Mouse (Mus musculus): ENCODE measurements around the gene Prmt3. TPM values are rescaled to one million over a fixed set of nuclear protein-coding genes. Genes with fewer than 3 reads are reported as not detected.

Gene Prmt3
- polyA plus RNA-seq, 1 experiment from 2014 or later: 49.2 TPM

DNA sequence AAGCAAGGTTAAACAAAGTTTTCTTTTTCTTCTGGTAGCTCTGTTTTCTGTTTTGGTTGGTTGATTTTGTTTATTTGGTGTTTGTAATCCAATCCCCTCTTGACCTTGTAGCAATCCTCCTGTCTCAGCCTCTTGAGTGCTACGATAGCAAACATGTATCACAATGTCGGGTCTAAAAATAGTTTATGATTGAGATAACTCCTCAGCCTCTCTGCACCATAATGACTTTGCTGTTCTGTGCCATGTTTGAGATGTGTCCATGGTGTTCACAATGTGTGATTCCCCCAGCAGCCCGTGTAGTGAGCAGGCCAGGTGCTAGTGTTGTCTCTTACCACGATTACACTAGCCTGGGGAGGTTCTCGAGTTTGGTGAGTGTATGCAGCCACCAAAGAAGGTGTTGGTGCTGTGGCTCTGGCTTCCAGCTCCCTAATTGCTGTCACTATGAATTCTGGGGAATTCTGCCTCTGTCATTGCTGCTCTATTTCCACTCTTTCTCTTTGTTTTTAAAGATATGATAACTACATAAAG is 26.6 kb downstream of the Prmt3 start:
- WGBS: 79% methylated on average over 5 of the region's 5 CpGs

DNA sequence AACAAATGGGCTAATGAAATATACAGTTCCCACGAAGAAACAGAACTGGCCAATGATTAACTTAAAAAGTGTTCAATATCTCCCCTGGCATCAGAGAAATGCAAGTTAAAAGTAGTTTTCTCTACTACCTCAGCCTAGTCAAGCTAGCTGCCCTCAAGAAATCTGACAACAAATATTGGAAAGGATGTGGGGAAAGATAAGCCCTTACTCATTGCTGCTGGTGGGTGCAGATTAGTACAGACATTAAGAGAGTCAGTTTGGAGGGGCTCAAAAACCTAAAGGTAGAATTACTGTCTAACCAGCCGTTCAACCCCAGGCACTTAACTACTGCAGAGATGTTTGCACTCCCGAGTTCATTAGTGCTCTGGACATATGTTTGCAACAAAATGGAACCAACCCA is 27.5 kb downstream of the Prmt3 start:
- Histone ChIP-seq H3K4me2 (no peak overlapping the region), H3K36me3 (no peaks in the 10 kb centered on the region; the same call in 1 of the 2 replicates), H3K4me1 (replicated peaks) (no peaks in the 10 kb centered on the region), H3K27ac (replicated peaks) (no peak overlapping the region), H3K9ac (no peak overlapping the region), H3K9me3 (no peaks in the 10 kb centered on the region), H3K27me3 (no peaks in the 10 kb centered on the region), H3K4me3 (no peak overlapping the region)
- ATAC-seq (ENCODE audit: low FRiP score, low read depth): no peak
- 64% methylated on average over 3 of the region's 3 CpGs for whole genome bisulfite sequencing

More for the DNA sequence above, 26.6 kb downstream of the Prmt3 start:
- ATAC-seq (ENCODE audit: low FRiP score, low read depth): no peak
- H3K4me3 ChIP-seq: no peak overlapping the region
- H3K9me3 ChIP-seq: no peaks in the 10 kb centered on the region
- no peak overlapping the region for H3K9ac ChIP-seq
- no peaks in the 10 kb centered on the region for H3K27me3 ChIP-seq
- no peak overlapping the region for H3K4me2 ChIP-seq
- H3K4me1 ChIP-seq (replicated peaks): no peaks in the 10 kb centered on the region
- no peak overlapping the region for H3K27ac ChIP-seq (replicated peaks)
- H3K36me3 ChIP-seq: no peaks in the 10 kb centered on the region; the same call in 1 of the 2 replicates

DNA sequence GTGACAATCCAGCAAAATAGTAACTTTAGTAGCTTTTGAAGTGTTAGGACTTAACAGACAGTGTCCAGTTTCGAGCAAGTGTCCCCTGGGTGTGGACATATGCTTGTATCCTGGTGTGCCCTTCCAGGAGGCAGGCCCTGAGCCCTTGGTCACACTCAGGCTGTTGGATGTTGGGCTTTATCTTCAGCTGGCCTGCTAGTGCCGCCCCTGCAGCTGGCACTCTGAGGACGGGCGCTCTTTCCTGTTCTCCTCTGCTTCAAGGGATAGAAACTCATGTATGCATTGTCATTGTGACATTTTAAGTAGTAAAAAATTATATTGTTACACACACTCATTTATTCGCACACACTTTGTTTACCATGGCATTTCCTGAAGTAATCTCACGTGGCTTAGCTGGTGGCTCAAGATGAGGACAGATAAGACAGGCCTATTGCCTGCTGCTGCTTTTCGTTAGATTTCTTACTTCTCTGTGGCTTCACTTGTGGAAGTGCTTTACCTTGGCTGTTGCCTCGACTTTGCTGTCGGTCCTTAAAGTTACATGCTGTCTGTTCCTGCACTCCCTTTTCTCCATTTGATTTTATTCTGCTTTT is 29.0 kb downstream of the Prmt3 start:
- no peak overlapping the region for H3K4me3 ChIP-seq
- WGBS: 90% methylated on average over 9 of the region's 9 CpGs
- no peak for ATAC-seq (ENCODE audit: low FRiP score, low read depth)
- no peak overlapping the region for H3K27ac ChIP-seq (replicated peaks)
- no peaks in the 10 kb centered on the region for H3K4me1 ChIP-seq (replicated peaks)
- H3K9me3 ChIP-seq: no peaks in the 10 kb centered on the region
- no peaks in the 10 kb centered on the region for H3K36me3 ChIP-seq
- no peaks in the 10 kb centered on the region for H3K27me3 ChIP-seq
- no peak overlapping the region for H3K4me2 ChIP-seq
- no peak overlapping the region for H3K9ac ChIP-seq

DNA sequence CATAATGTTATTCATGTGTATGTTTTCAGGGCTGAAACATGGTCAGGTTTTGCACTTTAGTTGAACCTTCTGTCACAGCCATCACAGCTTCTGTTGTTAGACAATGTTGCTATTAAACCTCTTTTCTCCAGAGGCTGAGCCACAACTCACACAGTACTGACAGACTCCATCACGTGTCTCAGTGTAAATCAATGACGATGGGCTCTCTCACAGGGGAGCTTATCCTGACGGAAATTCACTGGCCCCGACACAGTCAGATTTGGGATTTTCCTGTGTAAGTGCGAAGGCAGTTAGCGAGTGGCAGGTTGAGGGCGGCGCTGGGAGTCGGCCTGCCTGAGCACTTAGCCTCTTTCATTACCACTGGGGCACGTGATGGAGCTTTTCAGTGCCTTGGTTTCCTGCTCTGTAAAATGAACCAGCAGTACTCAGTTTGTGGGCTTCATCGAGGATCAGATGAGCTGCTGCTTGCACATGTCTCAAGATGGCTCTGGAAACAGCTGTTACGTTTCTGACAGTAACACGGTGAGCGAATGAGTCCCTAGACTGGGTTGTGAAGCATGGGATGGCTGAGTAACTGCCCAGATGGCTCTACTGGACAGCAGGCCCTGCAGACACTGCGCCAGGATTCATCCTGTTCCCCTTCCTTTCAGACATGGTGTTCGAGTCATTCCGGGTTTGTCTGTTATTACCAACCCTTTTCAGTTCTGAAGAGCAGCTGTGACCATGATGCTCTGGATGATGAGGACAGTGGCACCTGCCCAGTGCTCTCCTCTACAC is 29.9 kb downstream of the Prmt3 start:
- H3K4me2 ChIP-seq: no peak overlapping the region
- ATAC-seq (ENCODE audit: low FRiP score, low read depth): 0 out of 2 replicates have a peak, but pooled peaks have one; percentile 16
- no peak overlapping the region for H3K4me3 ChIP-seq
- H3K27ac ChIP-seq (replicated peaks): no peak overlapping the region
- no peaks in the 10 kb centered on the region for H3K9me3 ChIP-seq
- no peaks in the 10 kb centered on the region for H3K36me3 ChIP-seq
- WGBS: 65% methylated on average over 17 of the region's 17 CpGs
- no peaks in the 10 kb centered on the region for H3K4me1 ChIP-seq (replicated peaks)
- H3K9ac ChIP-seq: no peak overlapping the region
- no peaks in the 10 kb centered on the region for H3K27me3 ChIP-seq

DNA sequence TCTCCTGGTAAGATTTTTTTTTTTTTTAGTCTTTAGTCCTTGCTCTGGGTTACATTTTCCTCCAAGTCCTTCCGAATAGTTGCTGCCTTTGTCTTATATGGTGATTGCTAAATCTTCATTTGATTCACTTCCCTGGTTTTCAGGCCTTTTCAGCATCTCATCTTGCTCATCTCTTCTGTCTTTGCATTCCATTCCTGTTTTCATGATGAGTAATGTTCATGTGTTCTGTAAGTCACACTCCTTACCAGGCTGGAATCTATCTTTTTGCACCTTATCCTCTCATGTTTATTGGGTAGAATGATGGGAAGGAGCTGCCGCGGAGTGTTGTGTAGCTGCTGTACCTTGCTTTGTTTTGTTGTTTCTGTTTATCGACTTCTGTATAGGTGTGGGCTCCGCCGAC is 31.0 kb downstream of the Prmt3 start:
- H3K27me3 ChIP-seq: no peaks in the 10 kb centered on the region
- no peak overlapping the region for H3K27ac ChIP-seq (replicated peaks)
- no peaks in the 10 kb centered on the region for H3K4me1 ChIP-seq (replicated peaks)
- H3K9me3 ChIP-seq: no peaks in the 10 kb centered on the region
- ATAC-seq (ENCODE audit: low FRiP score, low read depth): no peak
- no peaks in the 10 kb centered on the region for H3K36me3 ChIP-seq
- H3K4me2 ChIP-seq: no peak overlapping the region
- no peak overlapping the region for H3K9ac ChIP-seq
- WGBS: 92% methylated on average over 6 of the region's 6 CpGs
- no peak overlapping the region for H3K4me3 ChIP-seq

DNA sequence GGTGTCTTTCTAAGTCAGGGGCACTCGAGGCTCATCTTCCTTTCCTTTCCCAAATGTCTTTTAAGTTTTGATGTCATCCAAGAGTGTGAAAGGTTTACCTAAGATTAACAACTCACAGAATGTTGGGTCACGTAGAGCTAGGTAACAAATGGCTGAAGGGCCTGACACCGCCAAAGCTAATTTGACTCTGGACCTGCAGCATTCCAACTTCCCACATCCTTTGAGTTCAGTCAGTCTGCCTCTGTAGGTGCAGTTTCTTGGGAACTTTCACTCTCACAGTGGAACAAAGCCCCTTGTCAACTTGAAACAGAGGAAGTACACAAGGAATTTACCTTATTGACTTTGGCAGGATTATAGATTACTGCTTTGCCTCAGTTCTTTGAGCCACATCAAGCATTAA is 31.4 kb downstream of the Prmt3 start:
- H3K9me3 ChIP-seq: no peaks in the 10 kb centered on the region
- no peaks in the 10 kb centered on the region for H3K36me3 ChIP-seq
- H3K27me3 ChIP-seq: no peaks in the 10 kb centered on the region
- ATAC-seq (ENCODE audit: low FRiP score, low read depth): no peak
- H3K4me2 ChIP-seq: no peak overlapping the region
- no peaks in the 10 kb centered on the region for H3K4me1 ChIP-seq (replicated peaks)
- no peak overlapping the region for H3K9ac ChIP-seq
- WGBS: 65% methylated on average over 3 of the region's 3 CpGs
- no peak overlapping the region for H3K4me3 ChIP-seq
- no peak overlapping the region for H3K27ac ChIP-seq (replicated peaks)

DNA sequence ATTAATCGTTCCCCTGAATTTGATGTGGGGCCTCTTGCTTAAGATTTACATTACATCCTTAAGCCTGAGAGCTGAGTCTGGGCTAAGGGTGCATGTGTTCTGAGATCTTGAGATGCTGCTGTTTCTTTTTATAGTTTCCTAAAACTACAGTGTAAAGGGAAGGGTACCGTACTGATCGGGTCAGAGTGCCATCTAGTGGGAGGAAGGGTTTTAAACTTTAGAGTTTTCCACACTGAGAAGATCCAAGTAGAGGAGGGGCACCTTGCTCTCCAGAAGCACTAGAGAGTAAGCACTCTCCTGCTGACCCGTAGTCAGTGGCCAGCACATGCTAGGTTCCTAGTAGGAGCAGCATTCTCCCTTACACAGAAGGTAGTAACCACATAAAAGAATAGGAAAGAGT is 33.2 kb downstream of the Prmt3 start:
- H3K27me3 ChIP-seq: no peaks in the 10 kb centered on the region
- no peaks in the 10 kb centered on the region for H3K9me3 ChIP-seq
- ATAC-seq (ENCODE audit: low FRiP score, low read depth): peak; percentile 65; the same call in 1 of the 2 replicates
- H3K4me2 ChIP-seq: no peak overlapping the region
- H3K9ac ChIP-seq: no peak overlapping the region
- 57% methylated on average over 4 of the region's 4 CpGs for WGBS
- H3K36me3 ChIP-seq: no peaks in the 10 kb centered on the region
- no peaks in the 10 kb centered on the region for H3K4me1 ChIP-seq (replicated peaks)
- no peak overlapping the region for H3K4me3 ChIP-seq
- no peak overlapping the region for H3K27ac ChIP-seq (replicated peaks)

DNA sequence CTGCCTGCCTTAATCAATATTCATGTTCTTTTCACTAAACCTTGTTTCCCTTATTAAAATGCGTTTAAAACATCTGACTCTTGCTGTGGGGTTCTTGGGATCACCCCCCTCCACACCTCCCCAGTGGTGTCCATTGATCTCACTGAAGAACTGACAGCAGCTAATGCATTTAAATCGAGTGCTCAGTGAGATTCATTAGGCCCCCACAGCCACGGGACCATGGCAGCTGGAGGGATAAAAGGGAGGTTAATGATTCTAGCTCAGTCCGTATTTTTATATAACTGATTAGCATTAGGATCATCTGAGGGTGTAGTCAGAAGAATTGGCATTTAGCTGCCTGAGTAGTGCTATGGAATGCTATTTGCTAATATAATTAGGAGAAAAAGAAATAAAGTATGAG is 41.2 kb downstream of the Prmt3 start:
- no peak overlapping the region for H3K9ac ChIP-seq
- H3K9me3 ChIP-seq: no peaks in the 10 kb centered on the region
- H3K27ac ChIP-seq (replicated peaks): no peak overlapping the region
- H3K4me3 ChIP-seq: no peak overlapping the region
- H3K4me2 ChIP-seq: no peak overlapping the region
- H3K4me1 ChIP-seq (replicated peaks): peaks cover 14% of the 10 kb centered on the region; the same call in 1 of the 2 replicates
- 9% methylated on average over 4 of the region's 4 CpGs for WGBS
- no peaks in the 10 kb centered on the region for H3K27me3 ChIP-seq
- ATAC-seq (ENCODE audit: low FRiP score, low read depth): no peak
- no peaks in the 10 kb centered on the region for H3K36me3 ChIP-seq

DNA sequence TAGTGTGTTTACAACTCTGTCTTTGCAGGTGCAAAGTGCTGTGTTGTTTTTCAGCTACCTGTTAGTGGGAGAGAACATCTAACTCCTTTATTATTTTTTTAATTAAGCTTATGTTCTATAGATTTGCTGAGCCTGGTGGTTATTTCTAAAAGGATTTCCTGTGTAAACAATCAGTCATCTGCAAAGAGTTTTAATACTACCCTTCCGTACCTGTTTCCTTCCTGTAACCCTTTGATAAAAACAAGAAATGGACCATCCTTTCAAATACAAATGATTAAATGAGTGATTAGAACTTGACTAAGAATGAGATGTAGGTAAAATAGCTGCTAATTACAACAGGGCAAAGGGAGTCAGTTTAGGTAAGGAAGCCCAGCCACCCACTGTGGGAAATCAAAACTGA is 43.2 kb downstream of the Prmt3 start:
- H3K36me3 ChIP-seq: no peaks in the 10 kb centered on the region
- no peak overlapping the region for H3K27ac ChIP-seq (replicated peaks)

DNA sequence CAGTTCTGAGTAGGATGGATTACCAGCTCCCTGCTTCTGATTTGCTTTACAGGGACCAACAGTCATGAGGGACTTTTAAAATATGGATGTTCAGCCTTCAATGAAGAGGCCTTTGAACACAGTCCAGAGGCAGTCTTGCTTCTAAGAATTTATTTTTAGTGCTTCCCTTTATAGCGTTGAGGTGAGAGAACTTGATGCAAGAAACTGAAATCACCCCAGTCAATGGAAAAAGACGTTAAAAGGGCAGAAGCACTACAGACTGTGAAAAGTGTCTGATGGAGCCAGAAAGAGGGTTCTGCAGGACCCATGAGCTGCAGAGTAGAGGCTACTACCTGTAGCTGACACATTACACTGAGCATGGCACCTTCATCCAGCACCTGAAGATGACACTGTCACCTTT is 43.9 kb downstream of the Prmt3 start:
- H3K9me3 ChIP-seq: no peaks in the 10 kb centered on the region
- H3K4me2 ChIP-seq: no peak overlapping the region
- no peak overlapping the region for H3K4me3 ChIP-seq
- ATAC-seq (ENCODE audit: low FRiP score, low read depth): no peak
- 78% methylated on average over 2 of the region's 2 CpGs for WGBS
- H3K27ac ChIP-seq (replicated peaks): no peak overlapping the region
- peaks cover 6% of the 10 kb centered on the region for H3K36me3 ChIP-seq
- no peaks in the 10 kb centered on the region for H3K27me3 ChIP-seq
- no peak overlapping the region for H3K9ac ChIP-seq
- peaks cover 14% of the 10 kb centered on the region; the same call in 1 of the 2 replicates for H3K4me1 ChIP-seq (replicated peaks)

More for the DNA sequence above, 43.2 kb downstream of the Prmt3 start:
- H3K27me3 ChIP-seq: no peaks in the 10 kb centered on the region
- H3K4me1 ChIP-seq (replicated peaks): peaks cover 14% of the 10 kb centered on the region; the same call in 1 of the 2 replicates
- no peak for ATAC-seq (ENCODE audit: low FRiP score, low read depth)
- H3K4me2 ChIP-seq: no peak overlapping the region
- no peak overlapping the region for H3K4me3 ChIP-seq
- 86% methylated on average over 1 of the region's 1 CpGs for WGBS
- H3K9ac ChIP-seq: no peak overlapping the region
- no peaks in the 10 kb centered on the region for H3K9me3 ChIP-seq

DNA sequence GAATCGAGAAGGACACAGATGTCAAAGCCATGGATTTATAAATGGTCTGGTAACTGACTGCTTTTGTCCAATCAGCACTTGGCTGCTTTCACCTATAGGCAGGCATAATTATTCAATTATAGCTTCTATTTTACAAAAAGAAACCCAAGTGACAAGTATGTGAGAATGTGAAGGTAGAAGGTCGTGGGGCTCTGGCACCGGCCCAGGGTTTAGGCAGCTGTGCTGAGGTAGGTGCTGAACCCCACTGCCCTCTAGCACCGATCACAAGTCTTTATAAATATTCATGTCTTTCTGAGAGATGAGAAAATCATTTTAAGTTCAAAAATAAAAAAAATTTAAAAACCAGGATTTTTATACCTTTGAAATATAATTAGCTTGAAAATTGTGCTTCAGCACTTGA is 45.4 kb downstream of the Prmt3 start:
- ATAC-seq (ENCODE audit: low FRiP score, low read depth): no peak
- Histone ChIP-seq H3K9ac (no peak overlapping the region), H3K4me3 (no peak overlapping the region), H3K9me3 (no peaks in the 10 kb centered on the region), H3K4me2 (no peak overlapping the region), H3K4me1 (replicated peaks) (peaks cover 14% of the 10 kb centered on the region; the same call in 1 of the 2 replicates), H3K27ac (replicated peaks) (no peak overlapping the region), H3K36me3 (peaks cover 12% of the 10 kb centered on the region), H3K27me3 (no peaks in the 10 kb centered on the region)
- WGBS: 40% methylated on average over 4 of the region's 4 CpGs

DNA sequence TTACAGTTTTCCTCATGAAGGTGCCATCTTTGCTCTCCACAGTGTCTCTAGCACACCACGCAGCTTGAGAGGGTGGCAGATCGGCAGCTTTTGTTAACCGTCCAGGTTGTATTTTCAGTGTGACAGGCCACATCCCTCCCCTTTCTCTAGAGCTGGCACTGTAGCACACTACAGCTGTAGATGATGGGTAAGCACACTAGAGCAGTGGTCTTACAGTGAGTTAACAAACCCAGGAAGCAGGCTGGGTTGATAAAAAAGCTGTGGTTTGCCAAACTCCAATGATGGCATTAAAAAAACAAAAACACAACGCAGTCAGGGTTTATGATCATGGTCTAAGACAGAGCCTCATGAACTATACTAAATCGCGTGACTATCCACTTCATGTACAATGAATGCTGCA is 45.9 kb downstream of the Prmt3 start:
- H3K36me3 ChIP-seq: peaks cover 16% of the 10 kb centered on the region

More for the DNA sequence above, 45.9 kb downstream of the Prmt3 start:
- H3K4me3 ChIP-seq: no peak overlapping the region
- no peak overlapping the region for H3K27ac ChIP-seq (replicated peaks)
- ATAC-seq (ENCODE audit: low FRiP score, low read depth): no peak
- H3K27me3 ChIP-seq: no peaks in the 10 kb centered on the region
- peaks cover 10% of the 10 kb centered on the region; the same call in 1 of the 2 replicates for H3K4me1 ChIP-seq (replicated peaks)
- 86% methylated on average over 6 of the region's 6 CpGs for WGBS
- H3K9ac ChIP-seq: no peak overlapping the region
- H3K9me3 ChIP-seq: no peaks in the 10 kb centered on the region
- no peak overlapping the region for H3K4me2 ChIP-seq
